Mouse (Mus musculus) liver, adult 2 months (tissue): ENCODE results near the gene Cldn13. TPM values are rescaled to one million over a fixed set of nuclear protein-coding genes. Genes with fewer than 3 reads are reported as not detected.
"Not testable (repeated sequence)": the region's sequence is repeated elsewhere in the genome, so short reads cannot be mapped to it uniquely, and the experiment has no call there.

ENCODE experiments used
- DNase-seq: peaks from one replicate; pipeline ENCODE4 v3.0.0-alpha.2; 2011; ENCODE audit warnings: low read depth, low spot score; ENCODE audit errors: extremely low read depth
- H3K27ac ChIP-seq: fragments of 200-500 bp; replicated peaks from 2 replicates; pipeline ENCODE4 v1.5.1; 2012; ENCODE audit warnings: low read depth, mild to moderate bottlenecking, control low read depth, inconsistent platforms, low read length; ENCODE audit not compliant: insufficient read depth
- H3K27me3 ChIP-seq: fragments of 200-500 bp; 2 replicates; pipeline ENCODE4 v1.6.1; 2012; ENCODE audit warnings: mild to moderate bottlenecking, moderate library complexity, low read length, inconsistent platforms; ENCODE audit not compliant: control insufficient read depth, insufficient read depth
- H3K36me3 ChIP-seq: fragments of 200-500 bp; 2 replicates; pipeline ENCODE4 v1.6.1; 2012; ENCODE audit warnings: low read length, inconsistent platforms; ENCODE audit not compliant: control insufficient read depth, insufficient read depth
- H3K4me1 ChIP-seq: fragments of 200-500 bp; 2 replicates; pipeline ENCODE4 v1.6.1; 2011; ENCODE audit warnings: low read length; ENCODE audit not compliant: control insufficient read depth, insufficient read depth
- H3K4me3 ChIP-seq: fragments of 200-500 bp; 2 replicates; pipeline ENCODE4 v1.5.1; 2011; ENCODE audit warnings: low read depth, mild to moderate bottlenecking, control low read depth, low read length, moderate library complexity; ENCODE audit not compliant: insufficient read depth
- H3K79me2 ChIP-seq: fragments of 200-500 bp; 2 replicates; pipeline ENCODE4 v1.6.1; 2012; ENCODE audit warnings: inconsistent platforms, mild to moderate bottlenecking, low read length, moderate library complexity; ENCODE audit not compliant: control insufficient read depth, insufficient read depth
- H3K9ac ChIP-seq: fragments of 200-500 bp; 2 replicates; pipeline ENCODE4 v1.6.1; 2012; ENCODE audit warnings: low read depth, mild to moderate bottlenecking, control low read depth, inconsistent platforms, low read length
- CTCF ChIP-seq: fragments of 200-500 bp; IDR thresholded peaks from 2 replicates; pipeline ENCODE4 v1.5.1; 2011; ENCODE audit warnings: low read depth, low read length, control low read depth
- POLR2A ChIP-seq: fragments of 200-500 bp; IDR thresholded peaks from 2 replicates; pipeline ENCODE4 v1.6.1; 2011; ENCODE audit warnings: low read length, control low read depth; ENCODE audit not compliant: insufficient read depth; ENCODE audit errors: extremely low read depth
- WGBS: fragments of 180-500 bp; shearing (Covaris S2); methylation state at CpG from one replicate; pipeline ENCODE4 v1.1.7; 2018; 5-methylcytosine and 5-hydroxymethylcytosine counted together
- polyA plus RNA-seq: library from polyadenylated mRNA; depleted of rRNA; stranded (reverse); fragments of >200 nt; gene quantifications from 2 replicates; pipeline ENCODE4 v1.2.3, GENCODE M21; 2012
- total RNA-seq: library from RNA; depleted of rRNA; stranded (reverse); fragments of >200 nt; gene quantifications from 2 replicates; pipeline ENCODE4 v1.2.3, GENCODE M21; 2014

Gene Cldn13
- total and polyA plus RNA-seq, 2 experiments: not detected

GRCm38 (mm10) chr5:134945266-134945959 lies 30.1 kb upstream of the Cldn13 start:
- WGBS: 40% methylated on average over 19 of the region's 19 CpGs
- TF ChIP-seq CTCF: no peak
- TF ChIP-seq POLR2A: no peak
- no peak overlapping the region for H3K4me3 ChIP-seq

GRCm38 (mm10) chr5:134944179-134944578 lies 28.9 kb upstream of the Cldn13 start:
- Histone ChIP-seq H3K79me2 (no peaks in the 10 kb centered on the region), H3K36me3 (no peaks in the 10 kb centered on the region), H3K4me3 (no peak overlapping the region), H3K9ac (no peak overlapping the region), H3K27ac (no peak overlapping the region), H3K4me1 (peaks cover 7% of the 10 kb centered on the region; the same call in 1 of the 2 replicates), H3K27me3 (0 out of 2 replicates have a peak, but pooled peaks cover 3% of the 10 kb centered on the region)
- WGBS: 79% methylated on average over 5 of the region's 5 CpGs
- TF ChIP-seq POLR2A (no peak), CTCF (no peak)
- DNase-seq: no peak

More at GRCm38 (mm10) chr5:134945266-134945959, 30.1 kb upstream of the Cldn13 start:
- H3K79me2 ChIP-seq: no peaks in the 10 kb centered on the region
- H3K27ac ChIP-seq: no peak overlapping the region
- peaks cover 7% of the 10 kb centered on the region; the same call in 1 of the 2 replicates for H3K4me1 ChIP-seq
- no peak overlapping the region for H3K9ac ChIP-seq
- DNase-seq: no peak
- H3K36me3 ChIP-seq: no peaks in the 10 kb centered on the region
- 0 out of 2 replicates have a peak, but pooled peaks cover 3% of the 10 kb centered on the region for H3K27me3 ChIP-seq

- Histone ChIP-seq H3K27me3 (0 out of 2 replicates have a peak, but pooled peaks cover 3% of the 10 kb centered on the region), H3K27ac (no peak overlapping the region), H3K9ac (no peak overlapping the region), H3K4me1 (peaks cover 7% of the 10 kb centered on the region; the same call in 1 of the 2 replicates), H3K79me2 (no peaks in the 10 kb centered on the region), H3K4me3 (no peak overlapping the region), H3K36me3 (no peaks in the 10 kb centered on the region)
- WGBS: 12% methylated on average over 2 of the region's 2 CpGs
- DNase-seq: peak; percentile 85
- no peak for TF ChIP-seq POLR2A
- TF ChIP-seq CTCF: no peak
These were observed 27.4 kb upstream of the Cldn13 start for GRCm38 (mm10) chr5:134942740-134943139.

- TF ChIP-seq POLR2A: no peak
- TF ChIP-seq CTCF: no peak
- no peak overlapping the region for H3K27ac ChIP-seq
- H3K79me2 ChIP-seq: no peaks in the 10 kb centered on the region
- peak; percentile 34 for DNase-seq
- H3K36me3 ChIP-seq: no peaks in the 10 kb centered on the region
- H3K4me1 ChIP-seq: peaks cover 7% of the 10 kb centered on the region; the same call in 1 of the 2 replicates
- H3K4me3 ChIP-seq: no peak overlapping the region
- 65% methylated on average over 14 of the region's 14 CpGs for WGBS
- 0 out of 2 replicates have a peak, but pooled peaks cover 3% of the 10 kb centered on the region for H3K27me3 ChIP-seq
- no peak overlapping the region for H3K9ac ChIP-seq
These were observed 26.3 kb upstream of the Cldn13 start for GRCm38 (mm10) chr5:134941472-134942209.

GRCm38 (mm10) chr5:134939554-134939953 lies 24.2 kb upstream of the Cldn13 start:
- WGBS: 92% methylated on average over 5 of the region's 7 CpGs

More at GRCm38 (mm10) chr5:134939554-134939953, 24.2 kb upstream of the Cldn13 start:
- not testable (repeated sequence) for DNase-seq, H3K9ac ChIP-seq, H3K79me2 ChIP-seq, H3K4me1 ChIP-seq, H3K27ac ChIP-seq, H3K36me3 ChIP-seq, H3K27me3 ChIP-seq, H3K4me3 ChIP-seq
